Mouse (Mus musculus): Measurements from ENCODE around the gene Zfp36. TPM values are rescaled to one million over a fixed set of nuclear protein-coding genes. Genes with fewer than 3 reads are reported as not detected.

Gene Zfp36
- total and polyA plus RNA-seq, 2 experiments from 2014 or later = 13.6 to 19.2 TPM

DNA sequence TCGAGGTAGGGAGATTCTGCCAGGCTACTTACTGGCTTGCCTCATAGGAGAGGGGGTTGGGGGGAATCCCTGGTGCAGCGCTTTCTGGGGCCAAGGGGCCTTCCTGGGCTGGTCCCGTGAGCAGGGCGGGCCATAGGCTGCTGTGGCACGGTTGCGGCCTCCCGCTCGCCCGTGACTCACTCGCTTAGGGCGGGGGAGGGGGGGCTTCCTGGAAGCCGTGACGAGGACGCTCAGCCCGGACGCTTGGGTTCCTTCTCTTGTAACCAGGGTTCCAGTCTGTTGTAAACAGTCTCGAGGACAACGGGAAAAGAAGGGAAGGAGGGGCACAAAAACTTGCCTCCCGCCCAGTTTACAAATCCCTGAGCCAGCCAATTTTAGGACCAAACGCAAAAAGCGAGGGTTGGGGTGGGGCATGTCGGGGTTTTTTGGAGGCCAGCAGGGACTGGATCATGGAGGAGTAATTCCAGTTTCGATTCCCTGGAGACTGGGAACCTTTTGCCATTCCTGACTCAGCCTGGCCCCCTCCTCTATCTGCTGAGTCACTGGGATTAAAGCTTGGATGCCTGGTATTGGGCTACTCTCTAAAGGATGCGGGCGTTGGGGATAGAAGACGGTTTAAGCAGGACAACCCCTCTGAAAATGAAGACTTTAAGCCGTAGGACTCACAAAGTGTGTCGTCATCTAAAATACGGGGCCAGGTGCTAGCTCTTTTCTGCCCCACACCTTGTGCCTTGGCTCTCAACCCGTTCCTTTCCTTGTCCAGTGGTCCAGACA, 1.2 kb upstream of the Zfp36 start:
- peak overlapping the region; percentile 48 for H3K4me3 ChIP-seq (ENCODE audit: low read depth, low read length)
- TF ChIP-seq CTCF (IDR thresholded peaks at IDR 0.05; ENCODE audit: low read depth) = no peak
- peak; percentile 81 for TF ChIP-seq EP300 (IDR thresholded peaks at IDR 0.05; ENCODE audit: low read depth)
- peaks cover 28% of the 10 kb centered on the region for H3K36me3 ChIP-seq (replicated peaks; ENCODE audit: control insufficient read depth, insufficient read depth, low read length)
- peak overlapping the region; percentile 81 for H3K4me2 ChIP-seq (ENCODE audit: low read depth, low read length)
- H3K9me3 ChIP-seq (replicated peaks; ENCODE audit: control insufficient read depth, low read length) = no peaks in the 10 kb centered on the region
- ATAC-seq (ENCODE audit: insufficient read depth, low read depth) = peak; percentile 45
- 3% methylated on average over 30 of the region's 30 CpGs for WGBS
- peak overlapping the region; percentile 76 for H3K9ac ChIP-seq (replicated peaks; ENCODE audit: low read depth, low read length)
- DNase-seq (ENCODE audit: low spot score) = peak; percentile 89
- peak overlapping the region; percentile 100 for H3K27ac ChIP-seq (ENCODE audit: low read depth)
- H3K4me1 ChIP-seq (ENCODE audit: control insufficient read depth, insufficient read depth) = peaks cover 54% of the 10 kb centered on the region
- no peaks in the 10 kb centered on the region for H3K27me3 ChIP-seq (ENCODE audit: control insufficient read depth, insufficient read depth, low read length)

- TF ChIP-seq CTCF (IDR thresholded peaks at IDR 0.05; ENCODE audit: low read depth) = no peak
- TF ChIP-seq EP300 (IDR thresholded peaks at IDR 0.05; ENCODE audit: low read depth) = no peak
- H3K4me1 ChIP-seq (ENCODE audit: control insufficient read depth, insufficient read depth) = peaks cover 62% of the 10 kb centered on the region
- peak overlapping the region; percentile 100 for H3K27ac ChIP-seq (ENCODE audit: low read depth)
- ATAC-seq (ENCODE audit: insufficient read depth, low read depth) = peak; percentile 50
- H3K9me3 ChIP-seq (replicated peaks; ENCODE audit: control insufficient read depth, low read length) = no peaks in the 10 kb centered on the region
- DNase-seq (ENCODE audit: low spot score) = peak; percentile 93
- H3K4me2 ChIP-seq (ENCODE audit: low read depth, low read length) = peak overlapping the region; percentile 95
- under 1% methylated on average over 52 of the region's 53 CpGs for WGBS
- H3K9ac ChIP-seq (replicated peaks; ENCODE audit: low read depth, low read length) = peak overlapping the region; percentile 95
- peak overlapping the region; percentile 89 for H3K4me3 ChIP-seq (ENCODE audit: low read depth, low read length)
- peaks cover 13% of the 10 kb centered on the region for H3K36me3 ChIP-seq (replicated peaks; ENCODE audit: control insufficient read depth, insufficient read depth, low read length)
- H3K27me3 ChIP-seq (ENCODE audit: control insufficient read depth, insufficient read depth, low read length) = no peaks in the 10 kb centered on the region
Observed at GRCm38 (mm10) chr7:28378769-28379651, 1.0 kb downstream of the Zfp36 start.

DNA sequence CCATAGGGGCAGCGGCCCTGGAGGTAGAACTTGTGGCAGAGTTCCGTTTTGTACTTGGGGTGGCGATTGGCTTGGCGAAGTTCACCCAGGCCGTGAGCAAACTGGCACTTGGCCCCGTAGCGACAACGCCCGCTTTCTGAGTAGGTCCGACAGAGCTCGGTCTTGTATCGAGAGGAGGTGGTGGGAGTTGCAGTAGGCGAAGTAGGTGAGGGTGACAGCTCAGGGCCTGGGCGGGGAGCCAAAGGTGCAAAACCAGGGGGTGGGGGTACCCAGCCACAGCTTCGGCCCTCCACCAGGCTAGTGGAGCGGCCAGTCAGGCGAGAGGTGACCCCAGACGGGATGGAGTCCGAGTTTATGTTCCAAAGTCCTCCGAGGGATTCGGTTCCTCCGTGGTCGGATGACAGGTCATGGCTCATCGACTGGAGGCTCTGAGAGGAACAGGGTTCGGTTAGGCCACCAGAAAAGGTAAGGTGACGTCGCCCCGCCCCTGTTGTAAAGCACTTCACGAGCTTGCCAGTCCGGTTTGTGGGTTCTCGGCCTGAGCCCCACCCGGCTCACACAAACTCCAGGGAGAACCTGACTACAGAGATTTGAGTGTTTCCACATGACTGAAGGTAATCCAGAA, 1.9 kb downstream of the Zfp36 start:
- Histone ChIP-seq H3K4me1 (ENCODE audit: control insufficient read depth, insufficient read depth) (peaks cover 55% of the 10 kb centered on the region), H3K9ac (replicated peaks; ENCODE audit: low read depth, low read length) (peak overlapping the region; percentile 95), H3K36me3 (replicated peaks; ENCODE audit: control insufficient read depth, insufficient read depth, low read length) (peaks cover 13% of the 10 kb centered on the region), H3K27me3 (ENCODE audit: control insufficient read depth, insufficient read depth, low read length) (no peaks in the 10 kb centered on the region), H3K27ac (ENCODE audit: low read depth) (peak overlapping the region; percentile 100), H3K9me3 (replicated peaks; ENCODE audit: control insufficient read depth, low read length) (no peaks in the 10 kb centered on the region), H3K4me2 (ENCODE audit: low read depth, low read length) (peak overlapping the region; percentile 95), H3K4me3 (ENCODE audit: low read depth, low read length) (peak overlapping the region; percentile 89)
- DNase-seq (ENCODE audit: low spot score) (no peak), ATAC-seq (ENCODE audit: insufficient read depth, low read depth) (no peak)
- 6% methylated on average over 32 of the region's 32 CpGs for WGBS
- TF ChIP-seq EP300 (IDR thresholded peaks at IDR 0.05; ENCODE audit: low read depth) = no peak
- TF ChIP-seq CTCF (IDR thresholded peaks at IDR 0.05; ENCODE audit: low read depth) = no peak

DNA sequence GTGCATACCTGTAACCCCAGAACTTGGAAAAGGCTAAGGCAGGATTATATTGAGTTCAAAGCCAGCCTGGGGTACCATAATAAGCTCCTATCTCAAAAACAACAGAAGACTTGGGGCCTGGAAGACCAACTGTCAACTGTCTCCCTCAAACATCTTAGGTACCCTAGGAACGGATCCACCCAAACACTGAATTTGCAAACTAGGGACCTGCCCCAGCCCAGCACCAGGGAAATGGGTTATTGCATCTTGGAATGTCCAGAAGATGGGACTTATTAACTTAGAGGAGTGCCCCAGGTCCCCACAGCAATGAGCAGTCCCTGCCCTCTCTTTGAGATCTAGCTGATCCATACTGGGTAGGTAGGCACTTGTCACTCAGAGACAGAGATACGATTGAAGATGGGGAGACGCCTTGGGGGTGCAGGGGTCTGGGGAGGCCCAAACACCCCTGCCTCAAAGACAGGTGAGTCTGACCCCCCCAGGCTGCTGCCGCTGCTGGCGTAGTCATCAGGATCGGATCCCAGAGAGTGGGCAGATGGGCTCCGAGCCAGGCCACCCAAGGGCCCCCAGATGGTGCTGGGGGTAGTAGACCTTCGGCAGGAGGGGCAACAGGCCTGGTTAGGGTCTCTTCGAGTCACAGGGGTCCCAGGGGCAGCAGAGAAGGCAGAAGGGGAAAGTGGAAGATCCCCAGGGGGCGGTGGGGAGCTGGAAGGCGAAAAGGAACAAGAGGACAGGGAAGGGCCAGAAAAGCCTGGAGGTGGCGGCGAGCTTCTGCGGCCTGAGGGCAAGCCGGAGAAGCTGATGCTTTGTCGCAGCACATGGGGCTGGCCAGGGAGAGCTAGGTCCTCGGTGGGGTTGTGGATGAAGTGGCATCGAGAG, 2.6 kb downstream of the Zfp36 start:
- H3K4me3 ChIP-seq (ENCODE audit: low read depth, low read length) = peak overlapping the region; percentile 89
- H3K9ac ChIP-seq (replicated peaks; ENCODE audit: low read depth, low read length) = peak overlapping the region; percentile 95
- WGBS = 48% methylated on average over 18 of the region's 18 CpGs
- DNase-seq (ENCODE audit: low spot score) = no peak
- peak overlapping the region; percentile 95 for H3K4me2 ChIP-seq (ENCODE audit: low read depth, low read length)
- no peaks in the 10 kb centered on the region for H3K9me3 ChIP-seq (replicated peaks; ENCODE audit: control insufficient read depth, low read length)
- TF ChIP-seq CTCF (IDR thresholded peaks at IDR 0.05; ENCODE audit: low read depth) (no peak), EP300 (IDR thresholded peaks at IDR 0.05; ENCODE audit: low read depth) (no peak)
- H3K27ac ChIP-seq (ENCODE audit: low read depth) = peak overlapping the region; percentile 100
- no peak for ATAC-seq (ENCODE audit: insufficient read depth, low read depth)
- H3K27me3 ChIP-seq (ENCODE audit: control insufficient read depth, insufficient read depth, low read length) = no peaks in the 10 kb centered on the region
- H3K36me3 ChIP-seq (replicated peaks; ENCODE audit: control insufficient read depth, insufficient read depth, low read length) = peaks cover 13% of the 10 kb centered on the region
- H3K4me1 ChIP-seq (ENCODE audit: control insufficient read depth, insufficient read depth) = peaks cover 47% of the 10 kb centered on the region

Data from heart, postnatal 0 days (tissue).